Mouse (Mus musculus): Measurements from ENCODE around the gene Kdm5c.
"Not testable (repeated sequence)": the region's sequence is repeated elsewhere in the genome, so short reads cannot be mapped to it uniquely, and the experiment has no call there.

Gene Kdm5c

GRCm38 (mm10) chrX:152232781-152233763 lies at the start of gene Kdm5c:
Gene Kdm5c (plus strand): TSS chrX:152233020.
- DNase-seq (ENCODE audit: low read depth, low spot score): peak; percentile 98

- no peak for DNase-seq (ENCODE audit: low read depth, low spot score)
These were observed 45.7 kb upstream of the Kdm5c start for GRCm38 (mm10) chrX:152187151-152187550.

GRCm38 (mm10) chrX:152191266-152191665 lies 41.6 kb upstream of the Kdm5c start:
- DNase-seq (ENCODE audit: low read depth, low spot score): peak; percentile 64

GRCm38 (mm10) chrX:152197814-152198648 lies 34.8 kb upstream of the Kdm5c start:
- peak; percentile 44 for DNase-seq (ENCODE audit: low read depth, low spot score)

GRCm38 (mm10) chrX:152201737-152202421 lies 30.9 kb upstream of the Kdm5c start:
- DNase-seq (ENCODE audit: low read depth, low spot score): no peak

GRCm38 (mm10) chrX:152202422-152203103 lies 30.3 kb upstream of the Kdm5c start:
- DNase-seq (ENCODE audit: low read depth, low spot score): peak; percentile 27

- no peak for DNase-seq (ENCODE audit: low read depth, low spot score)
These were observed 29.6 kb upstream of the Kdm5c start for GRCm38 (mm10) chrX:152203247-152203646.

- no peak for DNase-seq (ENCODE audit: low read depth, low spot score)
These were observed 27.3 kb upstream of the Kdm5c start for GRCm38 (mm10) chrX:152205486-152205885.

GRCm38 (mm10) chrX:152214703-152215102 lies 18.1 kb upstream of the Kdm5c start:
- no peak for DNase-seq (ENCODE audit: low read depth, low spot score)

- DNase-seq (ENCODE audit: low read depth, low spot score): no peak
These were observed 14.3 kb upstream of the Kdm5c start for GRCm38 (mm10) chrX:152218529-152218928.

- DNase-seq (ENCODE audit: low read depth, low spot score): no peak
These were observed 11.1 kb upstream of the Kdm5c start for GRCm38 (mm10) chrX:152221721-152222120.

- no peak for DNase-seq (ENCODE audit: low read depth, low spot score)
These were observed 10.6 kb upstream of the Kdm5c start for GRCm38 (mm10) chrX:152222226-152222625.

GRCm38 (mm10) chrX:152223313-152223712 lies 9.5 kb upstream of the Kdm5c start:
- DNase-seq (ENCODE audit: low read depth, low spot score): no peak

- DNase-seq (ENCODE audit: low read depth, low spot score): no peak
These were observed 8.5 kb upstream of the Kdm5c start for GRCm38 (mm10) chrX:152224280-152224679.

GRCm38 (mm10) chrX:152234125-152234524 lies 1.3 kb downstream of the Kdm5c start:
- DNase-seq (ENCODE audit: low read depth, low spot score): no peak

- DNase-seq (ENCODE audit: low read depth, low spot score): no peak
These were observed 2.9 kb downstream of the Kdm5c start for GRCm38 (mm10) chrX:152235758-152236157.

- not testable (repeated sequence) for DNase-seq (ENCODE audit: low read depth, low spot score)
These were observed 10.3 kb downstream of the Kdm5c start for GRCm38 (mm10) chrX:152243140-152243539.

GRCm38 (mm10) chrX:152244492-152245189 lies 11.8 kb downstream of the Kdm5c start:
- DNase-seq (ENCODE audit: low read depth, low spot score): no peak

GRCm38 (mm10) chrX:152271189-152271588 lies 38.4 kb downstream of the Kdm5c start:
- DNase-seq (ENCODE audit: low read depth, low spot score): no peak

- no peak for DNase-seq (ENCODE audit: low read depth, low spot score)
These were observed 46.6 kb downstream of the Kdm5c start for GRCm38 (mm10) chrX:152279384-152279783.
